Mouse (Mus musculus): ENCODE measurements around the gene Pga5.

Gene Pga5

DNA sequence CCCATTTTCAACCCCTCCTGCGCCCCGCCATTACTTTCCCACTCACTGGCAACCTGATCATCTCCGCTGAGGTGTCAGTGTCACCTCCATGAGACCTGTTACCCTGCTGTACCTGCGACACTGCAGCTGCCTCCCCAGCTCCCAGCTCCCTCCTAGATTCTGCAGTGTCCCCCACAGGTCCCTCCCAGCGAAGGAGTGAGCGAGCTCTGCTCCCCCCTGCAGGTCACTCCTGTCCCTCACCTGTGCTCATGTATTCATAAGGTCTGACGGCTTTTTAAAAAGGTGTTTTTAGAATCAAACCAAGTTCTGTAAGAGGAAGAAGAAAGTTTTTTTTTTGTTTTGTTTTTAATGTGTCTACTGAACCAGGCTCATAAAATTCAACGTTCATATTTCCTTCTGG lies 24.3 kb upstream of the Pga5 start:
- DNase-seq, result no peak

GRCm38 (mm10) chr19:10701013-10701726 lies 23.3 kb upstream of the Pga5 start:
- peak; percentile 52 to 66 for DNase-seq

- no peak for DNase-seq
These were observed 22.0 kb upstream of the Pga5 start for GRCm38 (mm10) chr19:10699851-10700250.

GRCm38 (mm10) chr19:10698131-10698991 lies 20.5 kb upstream of the Pga5 start:
- DNase-seq, result peak in 1 of 2 experiments; percentile 25

GRCm38 (mm10) chr19:10695801-10696200 lies 17.9 kb upstream of the Pga5 start:
- no peak for DNase-seq

DNA sequence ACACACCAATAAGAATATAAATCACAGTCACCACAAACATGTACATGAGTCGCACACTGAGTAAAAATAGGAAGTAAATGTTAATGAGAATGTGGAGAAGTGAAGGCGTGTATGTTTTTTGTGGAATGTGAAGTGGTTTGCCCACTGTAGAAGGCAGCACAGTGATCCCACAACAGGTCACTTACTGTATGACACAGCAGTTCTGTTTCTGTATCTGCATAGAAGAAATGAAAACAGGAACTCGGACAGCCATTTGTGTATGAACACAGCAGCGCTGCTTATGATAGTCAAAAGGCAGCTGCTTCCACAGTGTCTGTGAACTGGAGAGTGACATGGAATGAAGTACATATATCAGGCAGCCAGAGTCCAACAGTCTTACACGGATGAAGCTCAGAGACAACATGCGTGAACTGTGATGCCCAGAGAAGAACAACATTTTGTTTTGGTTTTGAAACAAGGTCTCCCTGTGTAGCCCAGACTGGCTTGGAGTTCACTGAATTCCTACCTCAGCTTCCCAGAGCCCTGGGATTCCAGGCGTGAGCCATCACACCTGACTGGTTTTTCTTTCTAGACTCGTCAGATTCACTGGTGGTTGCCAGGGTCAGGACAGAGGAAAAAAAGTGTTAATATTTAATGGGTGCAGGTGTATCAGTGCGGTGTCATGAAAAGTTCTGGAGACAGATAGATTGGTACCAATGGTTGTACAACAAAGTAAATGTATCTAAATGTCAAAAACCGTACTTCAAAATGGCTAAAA lies 16.2 kb upstream of the Pga5 start:
- DNase-seq, result no peak

GRCm38 (mm10) chr19:10692361-10692760 lies 14.5 kb upstream of the Pga5 start:
- DNase-seq, result no peak

DNA sequence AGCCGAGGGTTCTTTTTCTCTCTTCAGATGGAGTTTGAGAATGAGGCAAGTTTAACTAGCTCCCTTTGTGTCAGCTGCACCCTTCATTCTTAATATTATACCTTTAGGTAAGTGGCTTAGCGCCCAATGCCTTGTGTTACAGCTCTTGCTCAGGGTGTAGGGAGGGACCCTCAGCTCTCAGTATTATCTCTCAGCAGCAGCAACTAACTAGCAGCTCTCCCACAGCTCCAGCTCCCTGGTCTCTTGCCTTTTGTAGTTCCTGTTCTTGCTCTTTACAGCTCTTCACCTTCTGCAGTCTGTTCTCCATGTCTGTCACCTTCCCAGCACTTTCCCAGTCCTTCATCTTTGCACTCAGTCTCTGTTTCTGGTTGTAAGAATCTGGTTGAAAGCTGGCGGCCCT lies 13.8 kb upstream of the Pga5 start:
- DNase-seq, result peak in 1 of 2 experiments; percentile 11

DNA sequence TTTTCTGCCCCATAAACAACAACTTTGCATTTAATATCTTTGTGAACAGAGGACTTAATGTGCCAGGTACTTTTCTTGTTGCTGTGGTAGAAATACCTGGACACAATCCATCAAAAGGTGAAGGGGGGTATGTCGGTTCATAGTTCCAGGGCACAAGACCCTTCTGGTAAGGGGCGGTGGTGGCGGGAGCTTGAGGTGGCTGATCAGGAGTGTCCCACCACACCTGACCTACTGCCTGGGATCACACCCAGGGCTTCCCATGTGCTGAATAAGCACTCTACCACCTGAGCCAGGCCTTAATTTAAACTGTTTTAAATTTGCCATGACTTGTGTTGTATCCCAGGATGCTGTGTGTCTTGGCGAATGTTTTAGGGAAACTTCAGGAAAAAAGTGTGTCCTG lies 13.2 kb upstream of the Pga5 start:
- peak in 1 of 2 experiments; percentile 11 for DNase-seq

DNA sequence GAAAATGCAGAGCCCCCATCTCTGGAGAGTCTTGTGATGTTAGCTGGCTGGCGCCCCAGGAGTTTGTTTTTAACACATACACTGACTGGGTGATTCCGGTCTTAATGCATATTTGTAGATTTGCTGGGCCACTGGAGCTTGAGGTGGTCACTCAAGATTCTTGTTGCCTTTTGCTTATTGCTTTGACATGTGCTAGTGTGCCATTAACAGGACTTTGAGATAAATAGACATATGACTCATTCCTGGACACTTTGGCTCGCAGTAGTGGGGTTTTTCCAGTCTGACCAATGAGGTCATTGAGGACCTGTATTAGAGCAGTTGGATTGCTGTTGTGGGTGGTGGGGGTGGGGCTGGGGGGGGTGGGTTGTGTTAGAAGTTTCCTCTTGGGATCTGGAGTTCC lies 12.5 kb upstream of the Pga5 start:
- peak; percentile 33 to 37 for DNase-seq

DNA sequence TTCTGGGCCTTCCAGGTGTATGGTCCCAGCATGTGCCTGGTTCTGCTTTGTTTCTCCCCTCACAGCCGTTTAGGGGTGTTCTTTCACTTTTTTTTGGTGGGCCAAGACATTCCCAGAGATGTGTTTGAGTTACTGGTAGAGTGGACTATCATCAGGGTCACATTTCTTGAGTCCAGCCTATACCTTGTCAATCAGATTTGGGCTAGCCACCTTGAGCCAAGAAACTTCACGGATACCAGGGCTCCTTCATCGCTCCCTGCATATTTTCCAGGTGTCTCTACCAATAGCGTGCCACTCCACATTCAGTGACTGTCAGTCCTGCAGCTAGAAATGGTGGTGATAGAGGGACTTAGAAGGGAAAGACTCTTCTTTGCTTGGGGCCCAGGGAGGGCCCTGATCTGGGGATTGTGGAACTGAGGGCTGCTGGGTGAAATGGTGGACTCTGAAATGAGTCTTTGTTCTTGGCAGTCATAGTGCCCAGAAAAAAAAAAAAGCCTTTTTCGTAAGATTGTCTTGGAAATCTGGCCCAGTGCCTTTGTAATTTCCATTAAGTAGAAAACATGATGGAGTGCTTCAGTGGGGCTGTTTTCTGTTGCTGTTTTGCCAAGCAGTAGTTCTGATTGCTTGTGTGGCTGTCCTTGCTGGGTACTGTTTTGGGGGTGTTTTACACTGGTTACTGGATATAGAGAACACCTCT lies 11.7 kb upstream of the Pga5 start:
- DNase-seq, result peak; percentile 17 to 31

- DNase-seq, result peak; percentile 98 to 99
These were observed 10.9 kb upstream of the Pga5 start, which contains the start of gene Vps37c for GRCm38 (mm10) chr19:10688537-10689352. TSS of gene Vps37c (plus strand) at chr19:10688735.

DNA sequence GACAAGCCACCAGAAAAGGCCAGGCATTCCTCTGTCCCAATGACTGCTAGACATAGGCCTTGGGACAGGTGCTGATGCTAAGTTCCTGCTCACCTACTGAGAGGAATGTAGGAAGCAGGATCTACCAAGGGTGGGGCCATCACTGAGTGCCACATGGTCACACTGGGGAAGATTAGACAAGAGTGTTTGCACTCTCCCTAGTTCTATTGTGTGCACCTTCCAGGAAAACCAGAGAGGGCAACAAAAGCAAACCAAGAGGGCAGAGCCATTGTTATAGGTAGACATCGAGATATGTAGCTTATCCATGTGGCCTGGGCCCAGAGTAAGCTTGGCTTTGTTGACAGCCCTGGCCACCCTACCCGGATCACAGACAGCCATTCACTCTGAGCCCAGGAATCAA lies 7.9 kb upstream of the Pga5 start:
- no peak for DNase-seq

- DNase-seq, result no peak
These were observed 7.2 kb upstream of the Pga5 start for GRCm38 (mm10) chr19:10685081-10685480.

DNA sequence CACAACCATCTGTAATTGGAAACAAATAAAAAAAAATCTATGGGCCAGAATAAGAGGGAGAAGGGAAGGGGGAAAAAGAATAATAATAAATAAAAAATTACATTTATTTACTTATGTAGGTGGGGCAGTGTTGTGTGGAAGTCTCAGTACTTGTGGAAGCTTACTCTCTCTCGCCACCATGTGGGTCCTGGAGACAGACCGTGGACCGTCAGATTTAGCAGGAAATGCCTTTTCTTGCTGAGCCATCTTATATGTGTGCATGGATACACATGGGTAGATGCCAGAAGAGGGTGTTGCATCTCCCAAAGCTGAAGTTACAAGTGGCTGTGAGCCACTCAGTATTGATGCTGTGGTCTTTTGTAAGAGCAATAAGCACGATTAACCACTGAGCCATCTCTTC lies 3.7 kb upstream of the Pga5 start:
- DNase-seq, result no peak

DNA sequence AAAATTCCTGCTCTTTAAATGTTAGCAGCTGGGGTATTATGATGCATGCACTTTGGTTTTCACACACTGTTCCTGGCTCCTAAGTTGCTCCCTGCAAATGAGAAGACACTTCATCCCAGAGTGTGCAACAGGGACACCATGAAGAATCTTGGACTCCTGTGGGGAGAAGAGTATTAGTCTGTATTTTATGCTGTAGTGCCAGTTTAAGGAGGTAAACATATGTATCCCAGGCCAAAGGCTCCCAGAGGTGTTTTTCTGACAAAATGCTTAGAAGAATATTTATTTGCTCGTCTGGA lies 849 bp upstream of the Pga5 start:
- DNase-seq, result no peak

DNA sequence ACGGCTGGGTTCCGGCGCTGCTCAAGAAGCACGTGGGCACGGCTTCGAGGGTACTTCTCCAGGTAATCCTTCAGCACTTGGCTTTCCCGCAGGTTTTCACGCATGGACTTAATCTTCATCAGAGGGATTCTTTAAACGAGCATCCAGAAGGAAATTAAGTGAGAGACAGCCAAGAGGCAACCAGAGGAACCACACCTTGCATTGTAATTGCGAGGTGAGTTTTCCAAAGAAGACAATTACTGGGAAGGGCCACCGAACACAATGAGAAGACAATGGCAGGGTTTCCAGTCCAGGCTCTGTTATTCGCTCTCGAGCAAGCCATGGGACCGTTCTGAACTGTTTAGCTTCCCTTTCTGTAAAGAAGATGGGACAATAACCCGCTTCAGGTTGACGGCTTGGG lies 1.2 kb downstream of the Pga5 start:
- no peak for DNase-seq

DNA sequence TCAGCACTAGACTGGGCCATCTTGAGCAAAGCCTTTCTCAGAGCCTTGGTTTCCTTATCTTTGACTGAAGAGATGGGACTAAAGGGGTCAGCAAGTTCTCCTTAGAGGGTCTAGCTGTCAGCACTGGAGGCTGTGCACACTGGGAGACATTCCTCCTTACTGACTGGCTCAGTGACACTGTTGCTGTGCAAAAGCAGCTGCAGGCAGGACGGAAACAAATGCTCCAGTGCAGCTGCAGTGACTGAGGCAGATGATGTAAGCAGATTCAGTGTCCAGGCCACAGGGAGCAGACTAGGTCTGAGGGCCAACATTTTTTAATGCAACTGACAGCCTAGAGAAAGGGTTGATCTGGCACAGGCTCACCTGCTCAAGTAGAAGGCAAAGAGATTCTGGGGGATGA lies 4.6 kb downstream of the Pga5 start:
- DNase-seq, result no peak

- no peak for DNase-seq
These were observed 5.9 kb downstream of the Pga5 start for GRCm38 (mm10) chr19:10671854-10672417.

GRCm38 (mm10) chr19:10671319-10671718 lies 6.6 kb downstream of the Pga5 start:
- no peak for DNase-seq

GRCm38 (mm10) chr19:10665499-10665898 lies 12.4 kb downstream of the Pga5 start:
- peak; percentile 81 to 87 for DNase-seq

GRCm38 (mm10) chr19:10665093-10665492 lies 12.8 kb downstream of the Pga5 start:
- no peak for DNase-seq

Data from cerebellum, postnatal 25 days (tissue).